In genomic region chr19:61021939-61022566, GRCm38 (mm10) we compare ENCODE assay signal across 10 mouse cellular contexts.
DNase-seq lines count a peak whose midpoint lies in the region; ATAC-seq and TF ChIP-seq lines count a peak whose summit lies in the region.
"Had no signal": no experiment of that assay in that cellular context is flagged by ENCODE, and none has a peak within 500 bp of the region (broad histone marks: within the 10 kb centered on the region; RNA-seq: fewer than 3 reads in every experiment).

No protein-coding gene starts in this region.

- H3K36me3 ChIP-seq in neural tube, embryonic 11.5 days (ENCODE audit: control insufficient read depth, insufficient read depth, low read length) = no peaks in the 10 kb centered on the region
- no peaks in the 10 kb centered on the region for H3K36me3 ChIP-seq in kidney, adult 2 months (ENCODE audit: control insufficient read depth, insufficient read depth, low read length)
- H3K36me3 ChIP-seq: neural tube, embryonic 12.5 days had no signal

- TF ChIP-seq POLR2A in kidney, adult 2 months (IDR thresholded peaks at IDR 0.05; ENCODE audit: low read depth, low read length) = no peak

- peak; percentile 4 for DNase-seq in embryo, embryonic 11 days
- DNase-seq in embryo, embryonic 9.5 days (ENCODE audit: extremely low spot score) = no peak
- peak; percentile 21 for DNase-seq in neural tube, embryonic 11.5 days (ENCODE audit: low spot score)
- no peak for DNase-seq in neural tube, embryonic 10.5 days (ENCODE audit: extremely low spot score, low spot score)
- peak; percentile 48 for DNase-seq in kidney, adult 2 months
- DNase-seq in lung, postnatal 4 days = peak; percentile 17 to 23
- DNase-seq in layer of hippocampus, postnatal 36 days = no peak
- DNase-seq in left cerebral cortex, postnatal 36 days (ENCODE audit: low spot score in 2 of 2) = no peak
- DNase-seq: liver, postnatal 0 days had no signal

- no peak overlapping the region for H3K27ac ChIP-seq in neural tube, embryonic 11.5 days (ENCODE audit: low read depth, low read length)
- peak overlapping the region; percentile 55; the same call in 1 of the 2 replicates for H3K27ac ChIP-seq in kidney, adult 2 months (ENCODE audit: insufficient read depth, low read depth, low read length)
- H3K27ac ChIP-seq: neural tube, embryonic 12.5 days had no signal

- no peak for ATAC-seq in neural tube, embryonic 11.5 days (ENCODE audit: insufficient read depth, low FRiP score, low TSS enrichment)
- ATAC-seq: liver, postnatal 0 days had no signal

- no peak overlapping the region for H3K9ac ChIP-seq in neural tube, embryonic 11.5 days (ENCODE audit: low read length)
- H3K9ac ChIP-seq: liver, postnatal 0 days; neural tube, embryonic 12.5 days had no signal

- 74% methylated on average over 3 of the region's 3 CpGs for WGBS in neural tube, embryonic 11.5 days
- 66% methylated on average over 3 of the region's 3 CpGs for WGBS in kidney, adult 2 months

- H3K4me1 ChIP-seq in neural tube, embryonic 11.5 days (ENCODE audit: control insufficient read depth, insufficient read depth, low read length) = no peaks in the 10 kb centered on the region
- 0 out of 2 replicates have a peak, but pooled peaks cover 3% of the 10 kb centered on the region for H3K4me1 ChIP-seq in kidney, adult 2 months (ENCODE audit: control insufficient read depth, insufficient read depth, low read length)
- H3K4me1 ChIP-seq: neural tube, embryonic 12.5 days had no signal

- no peak overlapping the region for H3K4me2 ChIP-seq in neural tube, embryonic 11.5 days (ENCODE audit: low read depth)
- H3K4me2 ChIP-seq: neural tube, embryonic 12.5 days had no signal

- intact Hi-C loops in left cerebral cortex, postnatal 36 days (cut with DNase I) = no loop called here

- H3K27me3 ChIP-seq in neural tube, embryonic 11.5 days (ENCODE audit: control insufficient read depth, insufficient read depth, low read length) = no peaks in the 10 kb centered on the region
- H3K27me3 ChIP-seq in kidney, adult 2 months (replicated peaks; ENCODE audit: control insufficient read depth, insufficient read depth, low read length) = no peaks in the 10 kb centered on the region
- H3K27me3 ChIP-seq: neural tube, embryonic 12.5 days had no signal

- H3K4me3 ChIP-seq in neural tube, embryonic 11.5 days (ENCODE audit: low read depth, low read length) = no peak overlapping the region
- H3K4me3 ChIP-seq in kidney, adult 2 months (ENCODE audit: insufficient read depth, low read depth, low read length) = no peak overlapping the region
- H3K4me3 ChIP-seq: neural tube, embryonic 12.5 days had no signal

- TF ChIP-seq CTCF in kidney, adult 2 months (conservative IDR thresholded peaks at IDR 0.05; ENCODE audit: insufficient read depth, insufficient read length, low read depth, low read length) = no peak

- H3K9me3 ChIP-seq in neural tube, embryonic 11.5 days (ENCODE audit: control insufficient read depth, low read length) = no peaks in the 10 kb centered on the region
- H3K9me3 ChIP-seq: neural tube, embryonic 12.5 days had no signal

Comparison
In these comparisons a context has a peak if more than half of its experiments do, and no peak if none do; other contexts are left out.
1. DNase-seq: peak in embryo, embryonic 11 days (single experiment), neural tube, embryonic 11.5 days (single experiment), kidney, adult 2 months (single experiment) and lung, postnatal 4 days (2 of 2); none in embryo, embryonic 9.5 days (single experiment), neural tube, embryonic 10.5 days (single experiment), layer of hippocampus, postnatal 36 days (0 of 2) and left cerebral cortex, postnatal 36 days (0 of 2).